Mouse (Mus musculus) ES-E14 (cell line): Measurements from ENCODE around the gene Mlst8. TPM values are rescaled to one million over a fixed set of nuclear protein-coding genes. Genes with fewer than 3 reads are reported as not detected.
A peak's percentile ranks its signal among the peaks of the same experiment; 100 is the strongest.

Experiments
- DNase-seq: peaks from one replicate; pipeline ENCODE4 v3.0.0-alpha.2; 2013; ENCODE audit warnings: low read depth, low spot score
- H3K27ac ChIP-seq: 2 replicates; pipeline ENCODE4 v1.5.1; 2012; ENCODE audit warnings: low read depth, mild to moderate bottlenecking, low read length, moderate library complexity, mixed read lengths; ENCODE audit not compliant: poor library complexity, insufficient read depth, severe bottlenecking
- H3K36me3 ChIP-seq: 2 replicates; pipeline ENCODE4 v1.6.1; 2012; ENCODE audit warnings: mild to moderate bottlenecking, low read length, moderate library complexity, mixed read lengths; ENCODE audit not compliant: control insufficient read depth, poor library complexity, insufficient read depth, severe bottlenecking
- H3K4me1 ChIP-seq, 2 experiments: fragments of 150-350 bp in 1 of 2; sonication (generic) in 1 of 2; 2 replicates each; pipeline ENCODE4 v1.6.1; 2012; ENCODE audit warnings: low read length in 2 of 2, mild to moderate bottlenecking in 1 of 2, mixed read lengths in 1 of 2; ENCODE audit not compliant: control insufficient read depth in 2 of 2, insufficient read depth in 2 of 2, poor library complexity in 1 of 2
- H3K4me3 ChIP-seq, 2 experiments: fragments of 150-350 bp in 1 of 2; sonication (generic) in 1 of 2; 2 replicates each; pipeline ENCODE4 v1.5.1; 2012; ENCODE audit warnings: low read length in 2 of 2, low read depth in 1 of 2, mild to moderate bottlenecking in 1 of 2, mixed read lengths in 1 of 2; ENCODE audit not compliant: insufficient read depth in 1 of 2, poor library complexity in 1 of 2, severe bottlenecking in 1 of 2
- H3K9ac ChIP-seq: 2 replicates; pipeline ENCODE4 v1.6.1; 2012; ENCODE audit warnings: low read depth, mild to moderate bottlenecking, low read length, mixed read lengths; ENCODE audit not compliant: poor library complexity, insufficient read depth, severe bottlenecking
- H3K9me3 ChIP-seq: fragments of 150-350 bp; sonication (generic); 2 replicates; pipeline ENCODE4 v1.6.1; 2012; ENCODE audit warnings: low read depth, mild to moderate bottlenecking, low read length; ENCODE audit not compliant: control insufficient read depth, insufficient read depth
- CHD2 ChIP-seq: IDR thresholded peaks from 2 replicates; pipeline ENCODE4 v1.6.1; 2014; ENCODE audit warnings: mild to moderate bottlenecking, low read depth, low read length, inconsistent platforms
- HCFC1 ChIP-seq: IDR thresholded peaks from 2 replicates; pipeline ENCODE4 v1.6.1; 2012; ENCODE audit warnings: low read length, inconsistent platforms, borderline replicate concordance; ENCODE audit not compliant: insufficient read depth
- MAFK ChIP-seq: IDR thresholded peaks from 2 replicates; pipeline ENCODE4 v1.6.1; 2014; ENCODE audit warnings: mild to moderate bottlenecking, low read depth, low read length, inconsistent platforms; ENCODE audit not compliant: insufficient read depth
- ZC3H11A ChIP-seq: IDR thresholded peaks from 2 replicates; pipeline ENCODE4 v1.6.1; 2012; ENCODE audit warnings: low read depth, mild to moderate bottlenecking, inconsistent platforms, low read length, borderline replicate concordance
- ZNF384 ChIP-seq: IDR thresholded peaks from 2 replicates; pipeline ENCODE4 v1.6.1; 2012; ENCODE audit warnings: low read depth, low read length, inconsistent platforms
- in situ Hi-C, 2 experiments: fragments of 600-800 bp; cut with MboI; formaldehyde crosslinking; loops; one replicate each; pipeline ENCODE4 v1.15.1; 2025; ENCODE audit warnings: low sequenced_read_pairs in 2 of 2, inconsistent platforms in 1 of 2; ENCODE audit not compliant: unreplicated experiment in 2 of 2
- total RNA-seq: library from RNA; depleted of rRNA; stranded (reverse); fragments of 300-350 nt; gene quantifications from 2 replicates; pipeline ENCODE4 v1.2.3, GENCODE M21; 2012

The Mlst8 gene
- total RNA-seq, 1 experiment, result 24.2 TPM

DNA sequence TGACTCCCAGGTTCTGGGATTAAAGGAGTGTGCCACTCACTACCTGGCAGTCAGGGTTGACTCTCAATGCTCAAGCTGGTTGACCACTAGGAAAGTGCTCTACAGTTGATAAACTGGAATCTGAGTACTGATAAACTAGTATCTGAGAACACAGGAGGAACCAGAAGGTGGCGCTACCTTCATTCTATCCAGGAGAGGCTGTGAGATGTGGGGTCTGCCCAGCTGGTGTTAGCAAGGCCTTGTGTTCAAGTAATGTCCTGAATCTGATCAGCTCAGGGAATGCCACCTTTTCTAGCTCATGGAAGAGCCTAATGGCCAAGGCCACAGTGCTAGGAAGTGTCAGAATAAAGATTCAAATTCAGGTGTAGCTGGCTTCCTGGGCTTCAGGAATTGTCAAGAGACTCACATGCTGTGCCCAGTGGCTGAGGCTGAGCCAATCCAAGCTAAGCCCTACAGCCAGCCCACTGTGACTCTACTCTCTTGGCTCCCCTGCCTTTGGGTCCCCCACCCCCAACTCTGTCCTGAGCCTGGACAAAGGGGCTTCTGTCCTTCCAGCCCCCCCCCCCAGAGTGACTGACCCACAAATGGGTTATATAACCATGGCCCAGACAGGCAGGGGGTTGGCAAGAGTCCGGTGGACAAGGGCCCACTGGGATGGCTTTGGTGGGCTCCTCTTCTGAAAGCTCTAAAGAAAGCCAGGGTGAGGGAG, 15.9 kb upstream of the Mlst8 start:
- peak; percentile 69 for DNase-seq
- Histone ChIP-seq H3K4me3 (no peak overlapping the region), H3K27ac (no peak overlapping the region), H3K9me3 (no peaks in the 10 kb centered on the region), H3K36me3 (no peaks in the 10 kb centered on the region), H3K9ac (no peak overlapping the region), H3K4me1 (0 out of 4 replicates have a peak, but pooled peaks cover 0 to 2% of the 10 kb centered on the region in 2 experiments)
- TF ChIP-seq MAFK (no peak), ZC3H11A (peak; percentile 42; the same call in 1 of the 2 replicates), ZNF384 (no peak), HCFC1 (no peak)
- in situ Hi-C loops, result no loop called here

DNA sequence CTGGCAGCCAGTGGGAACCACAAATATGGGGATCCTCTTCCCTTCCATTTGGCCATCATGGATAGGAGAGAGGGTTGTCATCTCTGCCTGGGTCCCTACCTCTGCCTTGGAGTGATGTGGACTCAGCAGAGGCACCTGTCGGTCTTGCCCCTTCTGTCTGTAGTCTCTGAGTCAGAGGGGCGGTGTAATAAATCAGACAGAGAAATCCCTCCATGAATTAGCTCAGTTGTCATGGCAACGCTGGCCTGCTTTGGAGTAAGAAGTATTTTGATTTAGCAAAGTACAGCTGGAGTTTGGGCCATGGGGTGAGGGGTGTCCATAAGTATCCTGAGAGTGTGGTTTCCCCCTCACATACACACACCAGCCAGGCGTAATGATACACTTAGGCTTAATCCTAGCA, 11.5 kb upstream of the Mlst8 start:
- no peak overlapping the region for H3K27ac ChIP-seq
- H3K36me3 ChIP-seq, result no peaks in the 10 kb centered on the region
- no peak for DNase-seq
- in situ Hi-C loops, result no loop called here
- H3K9ac ChIP-seq, result no peak overlapping the region
- H3K4me1 ChIP-seq, result peaks cover 3 to 6% of the 10 kb centered on the region in 2 experiments; a peak in 3 of 4 replicates
- H3K4me3 ChIP-seq, result no peak overlapping the region
- no peaks in the 10 kb centered on the region for H3K9me3 ChIP-seq
- TF ChIP-seq CHD2 (no peak), HCFC1 (no peak), ZNF384 (no peak), ZC3H11A (no peak), MAFK (no peak)

DNA sequence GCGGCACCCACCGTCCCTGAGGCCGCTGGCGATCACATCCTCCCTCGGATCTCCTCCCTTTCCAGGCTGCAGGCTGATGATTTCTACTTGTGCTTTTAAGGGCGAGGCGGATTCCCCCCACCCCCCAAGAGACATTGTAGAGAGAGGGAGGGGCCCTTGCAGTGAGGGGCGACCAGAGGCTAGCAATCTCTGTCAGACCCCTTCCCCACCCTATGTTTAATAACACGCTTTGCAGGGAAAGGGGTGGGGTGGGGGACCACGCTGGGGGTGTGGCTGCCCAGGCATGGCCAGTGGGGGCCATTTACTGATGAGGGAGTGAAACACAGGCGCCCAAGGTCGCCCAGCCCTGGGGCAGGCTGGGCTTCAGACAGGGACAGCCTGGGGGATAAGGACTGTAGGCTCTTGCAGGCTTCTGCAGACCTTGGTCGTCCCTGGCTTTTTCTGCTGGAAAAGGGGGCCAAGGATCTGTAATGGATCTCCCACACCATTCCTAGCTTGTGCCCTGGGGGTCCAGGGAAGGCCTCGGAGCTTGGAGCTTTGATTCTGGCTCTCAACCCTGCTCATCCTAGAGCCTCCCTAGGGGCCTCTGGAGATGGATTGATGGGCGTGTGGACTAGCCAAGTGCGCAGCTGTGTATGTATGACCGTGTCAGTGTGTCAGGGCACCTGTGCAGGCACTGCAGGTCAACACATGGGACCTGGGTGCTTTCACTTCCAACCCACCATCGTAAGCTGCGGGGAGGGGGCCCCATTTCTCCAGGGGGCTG, 10.6 kb upstream of the Mlst8 start:
- Histone ChIP-seq H3K9me3 (no peaks in the 10 kb centered on the region), H3K36me3 (no peaks in the 10 kb centered on the region), H3K9ac (peak overlapping the region; percentile 78; the same call in 1 of the 2 replicates), H3K4me3 (peak overlapping the region; percentile 87 to 92; a peak in 3 of 4 replicates), H3K4me1 (peaks cover 4 to 9% of the 10 kb centered on the region in 2 experiments; a peak in 3 of 4 replicates), H3K27ac (no peak overlapping the region)
- in situ Hi-C loops, result no loop called here
- TF ChIP-seq HCFC1, result no peak
- no peak for TF ChIP-seq MAFK
- TF ChIP-seq ZC3H11A, result no peak
- TF ChIP-seq ZNF384, result no peak
- no peak for TF ChIP-seq CHD2
- no peak for DNase-seq

DNA sequence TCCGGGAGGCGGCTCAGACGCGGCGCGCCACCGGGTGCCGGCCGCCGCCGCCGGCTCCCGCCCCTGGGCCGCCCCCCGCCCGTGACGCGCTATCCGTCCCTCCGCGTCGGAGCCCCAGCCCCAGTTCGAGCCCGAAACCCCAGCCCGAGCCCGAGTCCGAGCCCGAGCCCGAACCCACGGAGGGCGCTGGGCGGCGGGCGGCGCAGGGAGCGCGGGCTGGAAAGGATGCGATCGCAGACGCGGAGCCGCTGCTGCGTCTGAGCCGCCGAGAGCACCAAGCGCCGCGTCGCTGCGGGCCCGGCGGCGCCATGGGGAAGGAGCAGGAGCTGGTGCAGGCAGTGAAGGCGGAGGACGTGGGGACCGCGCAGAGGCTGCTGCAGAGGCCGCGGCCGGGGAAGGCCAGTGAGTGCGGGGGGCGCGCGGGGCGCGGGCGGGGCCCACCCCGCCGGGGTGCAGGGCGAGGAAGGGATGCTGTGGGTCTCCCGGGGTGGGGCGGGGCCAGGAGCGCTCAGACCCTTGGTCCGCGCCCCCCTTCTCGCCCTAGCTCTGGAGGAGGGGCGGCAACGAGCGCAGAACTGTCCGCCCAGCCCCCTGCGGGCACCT, 9.9 kb upstream of the Mlst8 start:
- H3K27ac ChIP-seq, result no peak overlapping the region
- DNase-seq, result no peak
- TF ChIP-seq CHD2, result no peak
- no peak for TF ChIP-seq HCFC1

More for the DNA sequence above, 9.9 kb upstream of the Mlst8 start:
- peaks cover 4 to 9% of the 10 kb centered on the region in 2 experiments; a peak in 3 of 4 replicates for H3K4me1 ChIP-seq
- H3K9me3 ChIP-seq, result no peaks in the 10 kb centered on the region
- H3K36me3 ChIP-seq, result no peaks in the 10 kb centered on the region
- in situ Hi-C loops, result no loop called here
- H3K9ac ChIP-seq, result peak overlapping the region; percentile 78
- H3K4me3 ChIP-seq, result peak overlapping the region; percentile 87 to 92
